Mouse (Mus musculus): ENCODE measurements around the gene Abtb2. TPM values are rescaled to one million over a fixed set of nuclear protein-coding genes. Genes with fewer than 3 reads are reported as not detected.

The Abtb2 gene
- polyA plus RNA-seq, 1 experiment = 4.2 TPM

GRCm38 (mm10) chr2:103631293-103631717 lies 65.2 kb downstream of the Abtb2 start:
- no peaks in the 10 kb centered on the region; the same call in 1 of the 2 replicates for H3K4me1 ChIP-seq (ENCODE audit: control insufficient read depth, insufficient read depth, low read length)
- no peak overlapping the region for H3K27ac ChIP-seq (ENCODE audit: control insufficient read depth, insufficient read depth, low read depth, low read length, poor library complexity)
- TF ChIP-seq CTCF (IDR thresholded peaks at IDR 0.05; ENCODE audit: control insufficient read depth, insufficient read depth, low read length) (no peak), POLR2A (IDR thresholded peaks at IDR 0.05; ENCODE audit: borderline replicate concordance, control insufficient read depth, low read depth, low read length) (no peak)
- no peak overlapping the region for H3K4me3 ChIP-seq (replicated peaks; ENCODE audit: control insufficient read depth, low read depth, low read length)
- 77% methylated on average over 7 of the region's 7 CpGs for WGBS

DNA sequence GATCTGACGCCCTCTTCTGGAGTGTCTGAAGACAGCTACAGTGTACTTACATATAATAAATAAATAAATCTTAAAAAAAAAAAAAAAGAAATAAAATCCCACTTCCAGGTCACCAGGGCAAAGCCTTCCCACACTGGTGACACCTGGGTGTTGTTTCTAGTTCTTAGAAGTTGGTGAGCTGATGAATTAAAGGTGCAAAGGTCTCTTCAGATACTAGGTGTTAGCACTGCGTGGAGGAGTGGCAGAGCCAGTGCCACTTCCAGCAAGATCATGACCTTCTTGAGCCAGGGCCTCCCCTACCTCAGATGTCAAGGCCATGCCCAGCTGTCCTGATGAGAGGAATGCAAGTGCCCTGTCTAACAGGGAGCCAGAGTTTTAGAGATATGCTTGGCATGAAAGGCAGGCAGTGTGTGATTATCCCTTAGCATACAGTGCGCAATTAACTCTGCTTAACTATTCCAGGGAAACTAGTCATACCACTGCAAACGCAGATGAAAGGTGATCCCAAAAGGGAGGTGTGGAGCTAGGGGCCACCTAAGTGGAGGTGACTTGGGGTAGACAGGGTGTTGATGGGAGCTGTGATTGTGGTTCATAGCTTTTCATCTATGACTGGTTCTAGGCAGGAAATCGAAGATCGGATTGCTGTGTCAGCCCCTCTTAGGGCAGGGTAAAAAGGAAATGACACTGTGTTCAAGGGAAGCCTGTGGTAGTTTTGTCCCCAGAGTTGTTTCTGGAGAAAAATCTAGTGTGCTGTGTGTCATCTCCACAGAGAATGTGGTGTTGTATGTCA lies 66.2 kb downstream of the Abtb2 start:
- H3K27ac ChIP-seq (ENCODE audit: control insufficient read depth, insufficient read depth, low read depth, low read length, poor library complexity) = no peak overlapping the region
- H3K4me1 ChIP-seq (ENCODE audit: control insufficient read depth, insufficient read depth, low read length) = peaks cover under 1% of the 10 kb centered on the region; the same call in 1 of the 2 replicates
- no peak for TF ChIP-seq CTCF (IDR thresholded peaks at IDR 0.05; ENCODE audit: control insufficient read depth, insufficient read depth, low read length)
- no peak for TF ChIP-seq POLR2A (IDR thresholded peaks at IDR 0.05; ENCODE audit: borderline replicate concordance, control insufficient read depth, low read depth, low read length)
- WGBS = 56% methylated on average over 6 of the region's 6 CpGs
- no peak overlapping the region for H3K4me3 ChIP-seq (replicated peaks; ENCODE audit: control insufficient read depth, low read depth, low read length)

DNA sequence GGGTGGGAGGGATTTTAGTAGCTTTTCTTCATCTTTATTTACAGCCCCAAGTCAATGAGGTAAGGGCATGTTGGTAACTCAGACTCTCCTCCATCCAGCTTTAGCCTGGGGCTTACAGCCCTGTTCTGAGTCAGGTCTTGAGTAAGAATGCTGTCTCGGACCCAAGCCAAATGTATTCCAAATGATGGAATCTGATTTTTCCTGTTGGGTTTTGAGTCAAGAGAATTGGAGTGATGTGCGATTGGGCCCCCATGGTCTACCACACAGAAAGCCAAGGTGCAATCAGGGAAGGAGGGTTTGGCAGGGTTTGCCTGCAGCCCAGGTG lies 66.8 kb downstream of the Abtb2 start:
- Histone ChIP-seq H3K4me3 (replicated peaks; ENCODE audit: control insufficient read depth, low read depth, low read length) (no peak overlapping the region), H3K4me1 (ENCODE audit: control insufficient read depth, insufficient read depth, low read length) (peaks cover 2% of the 10 kb centered on the region), H3K27ac (ENCODE audit: control insufficient read depth, insufficient read depth, low read depth, low read length, poor library complexity) (no peak overlapping the region)
- 75% methylated on average over 2 of the region's 2 CpGs for WGBS
- TF ChIP-seq POLR2A (IDR thresholded peaks at IDR 0.05; ENCODE audit: borderline replicate concordance, control insufficient read depth, low read depth, low read length) (no peak), CTCF (IDR thresholded peaks at IDR 0.05; ENCODE audit: control insufficient read depth, insufficient read depth, low read length) (no peak)

- H3K4me3 ChIP-seq (replicated peaks; ENCODE audit: control insufficient read depth, low read depth, low read length) = no peak overlapping the region
- H3K27ac ChIP-seq (ENCODE audit: control insufficient read depth, insufficient read depth, low read depth, low read length, poor library complexity) = no peak overlapping the region
- no peak for TF ChIP-seq POLR2A (IDR thresholded peaks at IDR 0.05; ENCODE audit: borderline replicate concordance, control insufficient read depth, low read depth, low read length)
- TF ChIP-seq CTCF (IDR thresholded peaks at IDR 0.05; ENCODE audit: control insufficient read depth, insufficient read depth, low read length) = no peak
- H3K4me1 ChIP-seq (ENCODE audit: control insufficient read depth, insufficient read depth, low read length) = peaks cover 6% of the 10 kb centered on the region
- WGBS = 65% methylated on average over 3 of the region's 3 CpGs
Observed at GRCm38 (mm10) chr2:103635731-103636487, 69.8 kb downstream of the Abtb2 start.

DNA sequence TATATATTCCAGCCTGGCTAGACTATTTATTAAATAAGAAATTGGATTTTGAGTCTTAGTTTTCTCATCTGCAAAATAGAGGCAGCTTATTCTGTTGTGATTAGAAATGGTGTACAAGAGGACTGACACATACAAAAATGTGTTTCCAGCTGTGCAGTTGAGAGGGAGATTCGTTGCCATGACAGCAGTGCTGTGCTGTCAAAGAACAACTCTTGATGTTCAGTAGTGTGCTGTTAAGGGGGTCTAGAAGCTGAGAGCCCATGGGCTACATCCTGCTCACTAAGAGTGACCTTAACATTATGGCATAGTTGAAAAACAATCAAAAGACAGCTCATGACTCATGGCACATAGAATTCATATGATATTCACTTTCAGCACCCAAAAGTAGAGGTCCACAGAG lies 71.3 kb downstream of the Abtb2 start:
- WGBS = 65% methylated on average over 1 of the region's 1 CpGs
- Histone ChIP-seq H3K27ac (ENCODE audit: control insufficient read depth, insufficient read depth, low read depth, low read length, poor library complexity) (no peak overlapping the region), H3K4me3 (replicated peaks; ENCODE audit: control insufficient read depth, low read depth, low read length) (no peak overlapping the region), H3K4me1 (ENCODE audit: control insufficient read depth, insufficient read depth, low read length) (peaks cover 6% of the 10 kb centered on the region)
- TF ChIP-seq POLR2A (IDR thresholded peaks at IDR 0.05; ENCODE audit: borderline replicate concordance, control insufficient read depth, low read depth, low read length) (no peak), CTCF (IDR thresholded peaks at IDR 0.05; ENCODE audit: control insufficient read depth, insufficient read depth, low read length) (no peak)

DNA sequence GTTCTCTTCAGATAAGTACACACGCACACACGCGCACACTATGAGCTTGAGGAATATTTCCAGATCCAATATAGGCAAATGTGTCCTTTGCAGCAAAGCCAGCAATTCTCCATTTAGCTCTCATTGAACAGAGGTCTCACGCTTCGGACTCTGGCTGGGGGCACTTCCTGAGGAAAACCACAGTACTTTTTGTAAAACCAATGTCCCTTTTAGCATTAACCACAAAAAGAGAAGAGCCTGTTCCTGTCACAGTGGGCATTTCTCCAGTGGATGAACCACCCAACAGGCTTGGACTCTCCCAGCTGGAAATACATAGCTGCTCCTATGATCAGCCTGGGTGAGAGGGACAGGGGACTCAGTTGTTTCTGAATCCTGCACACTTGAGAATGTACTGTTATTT lies 71.8 kb downstream of the Abtb2 start:
- H3K27ac ChIP-seq (ENCODE audit: control insufficient read depth, insufficient read depth, low read depth, low read length, poor library complexity) = no peak overlapping the region
- H3K4me1 ChIP-seq (ENCODE audit: control insufficient read depth, insufficient read depth, low read length) = peaks cover 6% of the 10 kb centered on the region
- no peak for TF ChIP-seq POLR2A (IDR thresholded peaks at IDR 0.05; ENCODE audit: borderline replicate concordance, control insufficient read depth, low read depth, low read length)
- no peak for TF ChIP-seq CTCF (IDR thresholded peaks at IDR 0.05; ENCODE audit: control insufficient read depth, insufficient read depth, low read length)
- WGBS = 31% methylated on average over 5 of the region's 5 CpGs
- H3K4me3 ChIP-seq (replicated peaks; ENCODE audit: control insufficient read depth, low read depth, low read length) = no peak overlapping the region

- H3K27ac ChIP-seq (ENCODE audit: control insufficient read depth, insufficient read depth, low read depth, low read length, poor library complexity) = no peak overlapping the region
- H3K4me1 ChIP-seq (ENCODE audit: control insufficient read depth, insufficient read depth, low read length) = peaks cover 6% of the 10 kb centered on the region
- TF ChIP-seq CTCF (IDR thresholded peaks at IDR 0.05; ENCODE audit: control insufficient read depth, insufficient read depth, low read length) (no peak), POLR2A (IDR thresholded peaks at IDR 0.05; ENCODE audit: borderline replicate concordance, control insufficient read depth, low read depth, low read length) (no peak)
- no peak overlapping the region for H3K4me3 ChIP-seq (replicated peaks; ENCODE audit: control insufficient read depth, low read depth, low read length)
- WGBS = 65% methylated on average over 2 of the region's 2 CpGs
Observed at GRCm38 (mm10) chr2:103639701-103640100, 73.6 kb downstream of the Abtb2 start.

- TF ChIP-seq CTCF (IDR thresholded peaks at IDR 0.05; ENCODE audit: control insufficient read depth, insufficient read depth, low read length) = no peak
- no peak for TF ChIP-seq POLR2A (IDR thresholded peaks at IDR 0.05; ENCODE audit: borderline replicate concordance, control insufficient read depth, low read depth, low read length)
- 53% methylated on average over 2 of the region's 2 CpGs for WGBS
- H3K27ac ChIP-seq (ENCODE audit: control insufficient read depth, insufficient read depth, low read depth, low read length, poor library complexity) = no peak overlapping the region
- H3K4me1 ChIP-seq (ENCODE audit: control insufficient read depth, insufficient read depth, low read length) = peaks cover 6% of the 10 kb centered on the region
- no peak overlapping the region for H3K4me3 ChIP-seq (replicated peaks; ENCODE audit: control insufficient read depth, low read depth, low read length)
Observed at GRCm38 (mm10) chr2:103640861-103641260, 74.8 kb downstream of the Abtb2 start.

Measured in bone marrow, adult 2 months (tissue).